Mouse (Mus musculus): Measurements from ENCODE around the gene Adamtsl4.

DNA sequence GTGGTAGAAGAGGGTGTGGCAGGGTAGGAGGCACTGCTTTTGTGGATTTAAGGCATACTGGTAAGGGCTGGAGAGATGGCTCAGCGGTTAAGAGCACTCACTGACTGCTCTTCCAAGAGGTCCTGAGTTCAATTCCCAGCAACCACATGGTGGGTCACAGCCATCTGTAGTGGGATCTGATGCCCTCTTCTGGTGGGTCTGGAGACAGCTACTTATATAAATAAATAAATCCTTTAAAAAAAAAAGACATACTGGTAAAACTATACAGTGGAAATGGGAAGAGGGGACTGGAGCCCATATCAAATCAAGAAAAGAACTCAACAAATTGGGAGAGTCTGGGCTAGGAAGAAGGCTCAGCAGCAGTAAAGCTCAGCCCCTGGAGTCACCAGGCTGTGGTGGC lies 48.0 kb downstream of the Adamtsl4 start:
- TF ChIP-seq CTCF (IDR thresholded peaks at IDR 0.05; ENCODE audit: low read depth), result peak; percentile 47
- TF ChIP-seq EP300 (IDR thresholded peaks at IDR 0.05; ENCODE audit: low read depth), result no peak
